Mouse (Mus musculus) kidney, embryonic 15.5 days (tissue): Measurements from ENCODE around the gene Tmem63a. TPM values are rescaled to one million over a fixed set of nuclear protein-coding genes. Genes with fewer than 3 reads are reported as not detected.

ENCODE experiments used
- ATAC-seq: fragments of 200-750 bp; cut with Nextera tagmentation; replicated peaks from 2 replicates; pipeline ENCODE4 v1.8.0; 2017; ENCODE audit warnings: moderate TSS enrichment; ENCODE audit not compliant: low FRiP score
- H3K27ac ChIP-seq: fragments of 300-500 bp; sonication (generic); 2 replicates; pipeline ENCODE4 v1.5.1; 2015; ENCODE audit warnings: mild to moderate bottlenecking, inconsistent platforms
- H3K27me3 ChIP-seq: fragments of 300-500 bp; sonication (generic); 2 replicates; pipeline ENCODE4 v1.6.1; 2015; ENCODE audit warnings: inconsistent platforms
- H3K36me3 ChIP-seq: fragments of 300-500 bp; sonication (generic); 2 replicates; pipeline ENCODE4 v1.6.1; 2015; ENCODE audit warnings: inconsistent platforms
- H3K4me1 ChIP-seq: fragments of 300-500 bp; sonication (generic); 2 replicates; pipeline ENCODE4 v1.6.1; 2015; ENCODE audit warnings: inconsistent platforms
- H3K4me2 ChIP-seq: fragments of 300-500 bp; sonication (generic); 2 replicates; pipeline ENCODE4 v1.6.1; 2015; ENCODE audit warnings: moderate library complexity, mild to moderate bottlenecking, inconsistent platforms
- H3K4me3 ChIP-seq: fragments of 300-500 bp; sonication (generic); replicated peaks from 2 replicates; pipeline ENCODE4 v1.5.1; 2015; ENCODE audit warnings: mild to moderate bottlenecking, inconsistent platforms
- H3K9ac ChIP-seq: fragments of 300-500 bp; sonication (generic); 2 replicates; pipeline ENCODE4 v1.6.1; 2015; ENCODE audit warnings: mild to moderate bottlenecking, inconsistent platforms
- H3K9me3 ChIP-seq: fragments of 300-500 bp; sonication (generic); replicated peaks from 2 replicates; pipeline ENCODE4 v1.6.1; 2016; ENCODE audit warnings: inconsistent platforms
- WGBS: fragments of 180-500 bp; shearing (Covaris S2); methylation state at CpG from one replicate; pipeline ENCODE4 v1.1.7; 2015; ENCODE audit warnings: mixed read lengths; 5-methylcytosine and 5-hydroxymethylcytosine counted together
- polyA plus RNA-seq: library from polyadenylated mRNA; unstranded; fragments of >200 nt; fragmentation: Nextera tagmentation; extraction: Ambion mirVana; gene quantifications from 2 replicates; pipeline ENCODE4 v1.2.1, GENCODE M21; 2015

Tmem63a gene
- polyA plus RNA-seq, 1 experiment from 2014 or later = 12.5 TPM

- no peak for ATAC-seq
- no peaks in the 10 kb centered on the region for H3K27me3 ChIP-seq
- peak overlapping the region; percentile 43 for H3K4me2 ChIP-seq
- H3K4me1 ChIP-seq = peaks cover 6% of the 10 kb centered on the region
- peaks cover 28% of the 10 kb centered on the region for H3K36me3 ChIP-seq
- H3K9me3 ChIP-seq = no peaks in the 10 kb centered on the region
- H3K27ac ChIP-seq = no peak overlapping the region
- WGBS = 47% methylated on average over 8 of the region's 8 CpGs
- no peak overlapping the region for H3K9ac ChIP-seq
- H3K4me3 ChIP-seq = no peak overlapping the region
These were observed 31.0 kb upstream of the Tmem63a start for GRCm38 (mm10) chr1:180911138-180911537.

GRCm38 (mm10) chr1:180911653-180912287 is 30.4 kb upstream of the Tmem63a start:
- H3K4me1 ChIP-seq = peaks cover 4% of the 10 kb centered on the region
- 0 out of 2 replicates have a peak, but pooled peaks have one; percentile 54 for ATAC-seq
- no peaks in the 10 kb centered on the region for H3K9me3 ChIP-seq
- no peak overlapping the region for H3K4me3 ChIP-seq
- no peaks in the 10 kb centered on the region for H3K27me3 ChIP-seq
- H3K4me2 ChIP-seq = peak overlapping the region; percentile 43
- peaks cover 21% of the 10 kb centered on the region for H3K36me3 ChIP-seq
- no peak overlapping the region for H3K9ac ChIP-seq
- 48% methylated on average over 20 of the region's 20 CpGs for WGBS
- H3K27ac ChIP-seq = no peak overlapping the region

GRCm38 (mm10) chr1:180912792-180913191 is 29.4 kb upstream of the Tmem63a start:
- no peak for ATAC-seq
- 75% methylated on average over 5 of the region's 5 CpGs for WGBS
- no peak overlapping the region for H3K27ac ChIP-seq
- peaks cover 11% of the 10 kb centered on the region for H3K36me3 ChIP-seq
- H3K27me3 ChIP-seq = no peaks in the 10 kb centered on the region
- no peak overlapping the region for H3K4me3 ChIP-seq
- H3K4me1 ChIP-seq = peaks cover 4% of the 10 kb centered on the region
- no peak overlapping the region for H3K9ac ChIP-seq
- no peaks in the 10 kb centered on the region for H3K9me3 ChIP-seq
- H3K4me2 ChIP-seq = no peak overlapping the region

- Histone ChIP-seq H3K9me3 (no peaks in the 10 kb centered on the region), H3K9ac (no peak overlapping the region), H3K27me3 (no peaks in the 10 kb centered on the region), H3K4me2 (no peak overlapping the region), H3K4me1 (peaks cover 4% of the 10 kb centered on the region), H3K36me3 (peaks cover 1% of the 10 kb centered on the region; the same call in 1 of the 2 replicates), H3K27ac (no peak overlapping the region), H3K4me3 (no peak overlapping the region)
- WGBS = 58% methylated on average over 4 of the region's 4 CpGs
- ATAC-seq = no peak
These were observed 28.3 kb upstream of the Tmem63a start for GRCm38 (mm10) chr1:180913797-180914196.

- no peak for ATAC-seq
- Histone ChIP-seq H3K4me2 (no peak overlapping the region), H3K4me3 (no peak overlapping the region), H3K36me3 (no peaks in the 10 kb centered on the region), H3K9ac (no peak overlapping the region), H3K9me3 (no peaks in the 10 kb centered on the region), H3K27ac (no peak overlapping the region), H3K27me3 (no peaks in the 10 kb centered on the region), H3K4me1 (peaks cover 3% of the 10 kb centered on the region)
- 90% methylated on average over 11 of the region's 11 CpGs for WGBS
These were observed 25.7 kb upstream of the Tmem63a start for GRCm38 (mm10) chr1:180916425-180916824.

- ATAC-seq = no peak
- Histone ChIP-seq H3K4me3 (no peak overlapping the region), H3K27ac (no peak overlapping the region), H3K4me2 (no peak overlapping the region), H3K27me3 (no peaks in the 10 kb centered on the region), H3K4me1 (no peaks in the 10 kb centered on the region), H3K9me3 (no peaks in the 10 kb centered on the region), H3K36me3 (no peaks in the 10 kb centered on the region), H3K9ac (no peak overlapping the region)
- 53% methylated on average over 1 of the region's 1 CpGs for WGBS
These were observed 25.1 kb upstream of the Tmem63a start for GRCm38 (mm10) chr1:180917053-180917452.

- no peak for ATAC-seq
- Histone ChIP-seq H3K27ac (no peak overlapping the region), H3K4me2 (no peak overlapping the region), H3K9ac (no peak overlapping the region), H3K4me1 (no peaks in the 10 kb centered on the region), H3K36me3 (no peaks in the 10 kb centered on the region), H3K27me3 (no peaks in the 10 kb centered on the region), H3K4me3 (no peak overlapping the region), H3K9me3 (no peaks in the 10 kb centered on the region)
- 48% methylated on average over 8 of the region's 8 CpGs for WGBS
These were observed 22.5 kb upstream of the Tmem63a start for GRCm38 (mm10) chr1:180919686-180920085.

GRCm38 (mm10) chr1:180922273-180923048 is 19.7 kb upstream of the Tmem63a start:
- no peak overlapping the region for H3K27ac ChIP-seq
- no peaks in the 10 kb centered on the region for H3K27me3 ChIP-seq
- 64% methylated on average over 6 of the region's 6 CpGs for WGBS
- H3K9me3 ChIP-seq = no peaks in the 10 kb centered on the region
- no peak overlapping the region for H3K4me2 ChIP-seq
- no peaks in the 10 kb centered on the region for H3K36me3 ChIP-seq
- H3K4me3 ChIP-seq = no peak overlapping the region
- ATAC-seq = no peak
- no peaks in the 10 kb centered on the region for H3K4me1 ChIP-seq
- no peak overlapping the region for H3K9ac ChIP-seq

GRCm38 (mm10) chr1:180924737-180925136 is 17.4 kb upstream of the Tmem63a start:
- Histone ChIP-seq H3K4me3 (no peak overlapping the region), H3K9me3 (no peaks in the 10 kb centered on the region), H3K27ac (no peak overlapping the region), H3K4me2 (no peak overlapping the region), H3K9ac (no peak overlapping the region), H3K27me3 (no peaks in the 10 kb centered on the region), H3K36me3 (no peaks in the 10 kb centered on the region), H3K4me1 (no peaks in the 10 kb centered on the region)
- no peak for ATAC-seq
- 40% methylated on average over 2 of the region's 2 CpGs for WGBS

- no peak overlapping the region for H3K9ac ChIP-seq
- no peaks in the 10 kb centered on the region for H3K36me3 ChIP-seq
- WGBS = 74% methylated on average over 4 of the region's 4 CpGs
- no peak for ATAC-seq
- no peak overlapping the region for H3K4me3 ChIP-seq
- H3K4me2 ChIP-seq = no peak overlapping the region
- H3K9me3 ChIP-seq = no peaks in the 10 kb centered on the region
- H3K27me3 ChIP-seq = no peaks in the 10 kb centered on the region
- H3K27ac ChIP-seq = no peak overlapping the region
- no peaks in the 10 kb centered on the region for H3K4me1 ChIP-seq
These were observed 15.9 kb upstream of the Tmem63a start for GRCm38 (mm10) chr1:180926286-180926685.

- H3K4me3 ChIP-seq = no peak overlapping the region
- no peak for ATAC-seq
- WGBS = 23% methylated on average over 2 of the region's 2 CpGs
These were observed 12.5 kb upstream of the Tmem63a start for GRCm38 (mm10) chr1:180929599-180929998.

GRCm38 (mm10) chr1:180931106-180931505 is 11.0 kb upstream of the Tmem63a start:
- Histone ChIP-seq H3K27me3 (peaks cover 33% of the 10 kb centered on the region), H3K4me2 (no peak overlapping the region), H3K9ac (no peak overlapping the region), H3K4me3 (no peak overlapping the region), H3K27ac (no peak overlapping the region), H3K9me3 (no peaks in the 10 kb centered on the region), H3K4me1 (no peaks in the 10 kb centered on the region), H3K36me3 (no peaks in the 10 kb centered on the region)
- WGBS = 71% methylated on average over 3 of the region's 3 CpGs
- ATAC-seq = no peak

More at GRCm38 (mm10) chr1:180929599-180929998, 12.5 kb upstream of the Tmem63a start:
- Histone ChIP-seq H3K4me2 (no peak overlapping the region), H3K4me1 (no peaks in the 10 kb centered on the region), H3K36me3 (no peaks in the 10 kb centered on the region), H3K9ac (no peak overlapping the region), H3K27ac (no peak overlapping the region), H3K27me3 (peaks cover 18% of the 10 kb centered on the region), H3K9me3 (no peaks in the 10 kb centered on the region)
